Mouse (Mus musculus): ENCODE results near the gene Olfr262.
"Not testable (repeated sequence)": the region's sequence is repeated elsewhere in the genome, so short reads cannot be mapped to it uniquely, and the experiment has no call there.

The Olfr262 gene

GRCm38 (mm10) chr19:12241559-12241958 is at the start of gene Olfr262:
Olfr262 (minus strand) TSS chr19:12241659.
- DNase-seq = no peak

GRCm38 (mm10) chr19:12279554-12279953 is 38.1 kb upstream of the Olfr262 start, which contains the start of gene Olfr1434:
Olfr1434 (plus strand) TSS chr19:12279854.
- DNase-seq = no peak

GRCm38 (mm10) chr19:12260732-12261131 is 19.3 kb upstream of the Olfr262 start, which contains the start of gene Olfr235:
Olfr235 (plus strand) TSS chr19:12261032.
- no peak for DNase-seq

DNA sequence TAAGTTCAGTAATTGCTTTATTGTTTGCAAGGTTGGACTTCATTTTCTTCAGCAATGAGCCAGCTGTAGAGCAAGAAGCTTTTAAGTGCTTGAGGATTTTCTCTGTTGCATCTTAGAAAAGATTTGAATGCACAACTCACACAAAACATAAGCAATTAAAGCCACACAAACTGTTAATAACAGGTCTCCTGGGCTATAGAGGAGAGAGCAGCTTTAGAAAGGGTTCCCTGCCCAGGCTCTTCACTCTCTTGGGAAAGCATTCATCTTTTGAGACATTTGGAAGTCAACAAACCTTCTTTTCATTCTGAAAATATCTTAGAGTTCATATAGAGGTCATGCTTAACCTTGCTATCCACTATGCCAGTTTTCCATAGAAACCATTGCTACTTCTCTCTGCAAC is 9.0 kb downstream of the Olfr262 start, which contains the start of gene Olfr1432:
Olfr1432 (minus strand) TSS at position 101 of the 400 bp plus-strand sequence.
- not testable (repeated sequence) for DNase-seq

GRCm38 (mm10) chr19:12200334-12200733 is 41.1 kb downstream of the Olfr262 start, which contains the start of gene Olfr1431:
Olfr1431 (plus strand) TSS chr19:12200634.
- DNase-seq = no peak

DNA sequence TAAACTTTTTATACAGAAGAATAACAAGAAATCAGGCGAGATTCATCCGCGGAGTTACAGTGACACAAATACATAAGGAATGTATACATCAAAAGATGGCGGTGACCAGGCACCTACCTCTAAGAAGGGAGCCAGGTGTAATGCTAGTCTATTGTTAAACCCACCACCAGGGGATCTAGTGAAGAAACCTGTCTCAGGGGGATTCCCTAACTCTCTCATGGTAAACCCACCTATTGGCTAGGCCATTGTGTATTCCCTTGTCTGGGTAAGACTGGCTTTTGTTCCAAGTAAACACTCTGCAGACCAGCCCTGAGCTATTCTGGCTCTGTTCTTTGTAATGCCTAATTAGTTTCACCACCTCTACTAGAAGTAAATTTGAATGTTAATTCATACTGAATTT is 42.4 kb downstream of the Olfr262 start:
- not testable (repeated sequence) for DNase-seq
